Mouse (Mus musculus) forebrain, embryonic 10.5 days (tissue): ENCODE results near the gene Usp45. TPM values are rescaled to one million over a fixed set of nuclear protein-coding genes. Genes with fewer than 3 reads are reported as not detected.

Experiments
- DNase-seq: peaks from one replicate; pipeline ENCODE4 v3.0.0-alpha.2; 2017; ENCODE audit warnings: low spot score; ENCODE audit errors: extremely low spot score
- H3K27ac ChIP-seq: fragments of 300-500 bp; sonication (generic); 2 replicates; pipeline ENCODE4 v1.5.1; 2016; ENCODE audit warnings: mild to moderate bottlenecking
- H3K27me3 ChIP-seq: fragments of 300-500 bp; sonication (generic); 2 replicates; pipeline ENCODE4 v1.6.1; 2016; ENCODE audit warnings: mild to moderate bottlenecking; ENCODE audit not compliant: poor library complexity, severe bottlenecking
- H3K36me3 ChIP-seq: fragments of 300-500 bp; sonication (generic); replicated peaks from 2 replicates; pipeline ENCODE4 v1.6.1; 2016; ENCODE audit warnings: mild to moderate bottlenecking, moderate library complexity
- H3K4me1 ChIP-seq: fragments of 300-500 bp; sonication (generic); 2 replicates; pipeline ENCODE4 v1.6.1; 2016
- H3K4me3 ChIP-seq: fragments of 300-500 bp; sonication (generic); 2 replicates; pipeline ENCODE4 v1.5.1; 2016; ENCODE audit warnings: mild to moderate bottlenecking, moderate library complexity
- H3K9me3 ChIP-seq: fragments of 300-500 bp; sonication (generic); 2 replicates; pipeline ENCODE4 v1.6.1; 2016; ENCODE audit warnings: mild to moderate bottlenecking, moderate library complexity
- WGBS: fragments of 180-500 bp; shearing (Covaris S2); methylation state at CpG from one replicate; pipeline ENCODE4 v1.1.7; 2016; 5-methylcytosine and 5-hydroxymethylcytosine counted together
- polyA plus RNA-seq: library from polyadenylated mRNA; unstranded; fragments of >200 nt; fragmentation: Nextera tagmentation; extraction: Ambion mirVana; gene quantifications from 2 replicates; pipeline ENCODE4 v1.2.1, GENCODE M21; 2016

Gene Usp45
- polyA plus RNA-seq, 1 experiment from 2014 or later, result 12.0 TPM

- Histone ChIP-seq H3K9me3 (no peaks in the 10 kb centered on the region), H3K4me1 (peaks cover 8% of the 10 kb centered on the region), H3K27me3 (no peaks in the 10 kb centered on the region), H3K4me3 (peak overlapping the region; percentile 68), H3K36me3 (peaks cover 2% of the 10 kb centered on the region; the same call in 1 of the 2 replicates), H3K27ac (peak overlapping the region; percentile 81)
- no peak for DNase-seq
- 19% methylated on average over 14 of the region's 14 CpGs for WGBS
Measured at GRCm38 (mm10) chr4:21766171-21766862, 639 bp upstream of the Usp45 start.

GRCm38 (mm10) chr4:21771064-21771463, 4.1 kb downstream of the Usp45 start:
- Histone ChIP-seq H3K4me3 (no peak overlapping the region), H3K4me1 (peaks cover 6% of the 10 kb centered on the region), H3K27me3 (no peaks in the 10 kb centered on the region), H3K27ac (no peak overlapping the region), H3K9me3 (no peaks in the 10 kb centered on the region), H3K36me3 (no peaks in the 10 kb centered on the region)
- WGBS, result 85% methylated on average over 1 of the region's 1 CpGs
- no peak for DNase-seq

- Histone ChIP-seq H3K27ac (no peak overlapping the region), H3K4me3 (no peak overlapping the region), H3K4me1 (peaks cover 3% of the 10 kb centered on the region; the same call in 1 of the 2 replicates), H3K27me3 (no peaks in the 10 kb centered on the region), H3K9me3 (no peaks in the 10 kb centered on the region), H3K36me3 (no peaks in the 10 kb centered on the region)
- no peak for DNase-seq
- WGBS, result 96% methylated on average over 1 of the region's 1 CpGs
Measured at GRCm38 (mm10) chr4:21772306-21772705, 5.3 kb downstream of the Usp45 start.

DNA sequence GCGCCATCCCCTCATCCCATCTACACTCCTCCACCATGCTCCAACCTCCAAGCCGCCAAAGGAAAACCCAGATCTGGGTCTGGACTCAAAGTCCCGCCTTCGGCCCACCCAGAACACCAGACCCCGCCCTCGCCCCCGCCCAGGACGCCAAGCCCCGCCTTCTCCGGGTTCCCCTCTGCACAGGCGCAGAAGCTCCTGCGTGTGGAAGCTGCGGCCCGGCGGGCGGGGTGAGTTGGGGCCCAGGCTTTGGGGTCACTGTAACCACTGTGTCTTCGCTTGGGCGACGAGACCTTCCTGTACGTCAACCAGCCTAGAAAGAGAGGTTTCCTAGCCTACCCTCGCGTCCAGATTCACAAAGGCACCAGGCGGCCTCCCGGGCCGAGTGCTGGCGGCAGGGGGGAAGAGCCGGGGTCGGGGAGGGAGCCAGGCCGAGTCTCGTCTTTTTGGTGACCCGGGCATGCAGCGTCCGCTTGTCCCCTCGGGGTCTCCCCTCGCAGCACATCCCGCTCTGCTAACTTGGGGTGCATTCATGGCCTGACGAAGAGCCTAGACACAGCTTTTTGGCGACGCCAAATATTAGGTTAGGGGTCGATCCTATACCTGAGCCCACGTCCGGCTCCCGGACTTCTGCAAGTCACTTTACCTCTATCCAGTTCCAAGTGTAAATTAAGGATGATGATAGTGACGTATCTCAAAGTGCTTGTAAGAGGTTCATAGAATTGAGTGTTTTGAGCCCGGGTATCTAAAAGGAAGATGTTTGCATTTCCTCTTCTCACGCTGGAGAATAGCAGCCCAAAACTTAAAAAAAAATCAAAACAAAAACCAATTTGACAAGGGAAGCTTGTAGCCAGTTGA, 9.4 kb downstream of the Usp45 start:
- H3K27ac ChIP-seq, result peak overlapping the region; percentile 94
- peak overlapping the region; percentile 85 for H3K4me3 ChIP-seq
- WGBS, result under 1% methylated on average over 46 of the region's 46 CpGs
- DNase-seq, result peak; percentile 97
- H3K36me3 ChIP-seq, result peaks cover 10% of the 10 kb centered on the region
- H3K27me3 ChIP-seq, result no peaks in the 10 kb centered on the region
- H3K9me3 ChIP-seq, result no peaks in the 10 kb centered on the region
- H3K4me1 ChIP-seq, result peaks cover 6% of the 10 kb centered on the region; the same call in 1 of the 2 replicates

DNA sequence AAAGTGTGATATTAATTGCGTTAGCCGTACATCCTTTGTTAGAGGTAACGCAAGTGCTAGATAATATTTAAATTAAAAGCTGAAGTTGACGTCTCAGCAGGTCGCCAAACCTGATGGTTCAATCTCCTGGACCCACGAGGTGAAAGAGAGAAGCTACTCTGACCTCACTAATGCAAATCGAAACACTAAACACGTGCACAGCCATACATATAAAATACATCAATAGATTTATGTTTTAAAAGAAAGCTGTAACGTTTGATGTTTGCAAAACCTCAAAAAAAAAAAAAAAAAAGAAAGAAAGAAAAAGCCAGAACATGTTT, 9.9 kb downstream of the Usp45 start:
- 16% methylated on average over 9 of the region's 9 CpGs for WGBS
- peak overlapping the region; percentile 85 for H3K4me3 ChIP-seq
- no peaks in the 10 kb centered on the region for H3K27me3 ChIP-seq
- H3K4me1 ChIP-seq, result peaks cover 6% of the 10 kb centered on the region; the same call in 1 of the 2 replicates
- peak overlapping the region; percentile 94; the same call in 1 of the 2 replicates for H3K27ac ChIP-seq
- DNase-seq, result no peak
- H3K36me3 ChIP-seq, result peaks cover 16% of the 10 kb centered on the region
- no peaks in the 10 kb centered on the region for H3K9me3 ChIP-seq

DNA sequence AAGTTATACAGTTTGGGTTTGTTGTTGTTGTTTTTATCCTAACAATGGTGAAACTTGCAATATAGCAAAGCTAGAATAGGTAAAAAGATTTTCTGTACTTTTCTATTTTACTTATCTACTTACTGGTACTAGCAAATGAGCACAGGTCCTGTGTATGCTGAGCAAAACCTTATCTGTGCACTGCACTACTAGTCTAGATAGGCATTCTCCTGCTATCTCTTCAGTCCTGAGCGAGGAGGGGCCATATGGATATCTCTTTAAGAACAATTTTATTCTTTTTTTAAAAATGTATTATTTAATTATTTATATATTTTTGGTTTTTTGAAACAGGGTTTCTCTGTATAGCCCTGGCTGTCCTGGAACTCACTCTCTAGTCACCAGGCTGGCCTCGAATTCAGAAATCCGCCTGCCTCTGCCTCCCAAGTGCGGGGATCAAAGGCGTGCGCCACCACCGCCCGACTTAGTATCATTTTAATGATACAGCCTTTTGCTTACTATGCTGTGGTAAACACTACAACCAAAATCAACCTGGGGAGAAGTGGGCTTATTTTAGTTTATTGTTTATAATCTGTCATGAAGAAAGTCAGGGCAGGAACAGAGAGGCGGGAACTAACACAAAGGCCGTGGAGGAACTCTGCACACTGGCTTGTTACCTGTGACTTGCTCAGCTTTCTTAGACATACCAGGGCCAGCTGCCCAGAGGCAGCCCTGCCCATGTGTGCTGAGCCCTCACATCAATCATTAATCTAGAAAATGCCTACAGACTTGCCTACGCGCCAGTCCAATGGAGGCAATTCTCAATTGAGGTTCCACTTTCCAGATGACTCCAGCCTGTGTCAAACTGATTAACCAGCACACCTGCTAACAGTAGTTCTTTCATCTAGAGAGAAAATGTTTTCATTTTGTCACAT, 14.1 kb downstream of the Usp45 start:
- 95% methylated on average over 12 of the region's 12 CpGs for WGBS
- peaks cover 55% of the 10 kb centered on the region for H3K36me3 ChIP-seq
- DNase-seq, result no peak
- no peak overlapping the region for H3K27ac ChIP-seq
- no peaks in the 10 kb centered on the region for H3K27me3 ChIP-seq
- no peaks in the 10 kb centered on the region for H3K9me3 ChIP-seq
- no peak overlapping the region for H3K4me3 ChIP-seq
- H3K4me1 ChIP-seq, result peaks cover 6% of the 10 kb centered on the region; the same call in 1 of the 2 replicates

GRCm38 (mm10) chr4:21786268-21786667, 19.3 kb downstream of the Usp45 start:
- Histone ChIP-seq H3K4me3 (no peak overlapping the region), H3K36me3 (peaks cover 81% of the 10 kb centered on the region), H3K27ac (no peak overlapping the region), H3K4me1 (no peaks in the 10 kb centered on the region), H3K27me3 (no peaks in the 10 kb centered on the region), H3K9me3 (no peaks in the 10 kb centered on the region)
- DNase-seq, result no peak
- 95% methylated on average over 12 of the region's 12 CpGs for WGBS

DNA sequence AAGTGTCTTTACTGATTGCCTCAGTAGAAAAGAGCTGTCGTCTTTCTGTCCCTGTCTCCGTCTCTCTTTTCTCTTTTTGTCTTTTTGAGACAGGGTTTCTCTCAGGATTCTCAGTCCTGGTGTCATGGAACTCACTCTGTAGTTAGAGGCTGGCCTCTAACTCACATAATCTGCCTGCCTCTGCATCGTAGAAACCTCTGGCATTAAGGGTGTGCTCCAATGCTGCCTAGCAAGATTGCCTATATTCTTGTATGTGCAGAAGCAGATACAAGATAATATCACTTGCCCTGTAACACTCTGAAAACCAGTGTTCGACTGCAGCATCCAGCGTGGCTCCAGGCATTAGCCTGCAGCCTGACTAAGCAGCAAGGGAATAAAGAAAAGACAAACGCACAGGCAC, 21.9 kb downstream of the Usp45 start:
- no peak overlapping the region for H3K27ac ChIP-seq
- no peaks in the 10 kb centered on the region for H3K4me1 ChIP-seq
- H3K4me3 ChIP-seq, result no peak overlapping the region
- WGBS, result 88% methylated on average over 6 of the region's 6 CpGs
- H3K9me3 ChIP-seq, result no peaks in the 10 kb centered on the region
- H3K36me3 ChIP-seq, result peaks cover 72% of the 10 kb centered on the region
- no peak for DNase-seq
- H3K27me3 ChIP-seq, result no peaks in the 10 kb centered on the region

DNA sequence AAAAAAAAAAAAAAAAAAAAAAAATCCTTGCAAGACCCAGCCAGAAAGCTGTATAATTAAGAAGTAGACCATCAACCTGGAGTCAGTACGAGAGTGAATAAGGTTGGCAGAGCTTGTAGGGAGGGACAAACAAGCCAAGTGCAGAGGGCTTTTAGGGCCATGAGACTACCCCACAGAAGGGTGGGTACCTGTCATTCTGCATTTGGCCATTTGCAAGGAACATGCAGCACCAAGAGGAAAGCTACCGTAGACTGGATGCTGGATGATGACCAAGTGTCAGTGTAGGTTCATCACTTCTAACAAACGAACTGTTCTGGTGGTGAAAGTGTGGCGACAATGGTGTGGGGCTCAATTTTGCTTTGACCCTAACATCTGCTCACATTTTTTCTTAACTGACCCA, 22.9 kb downstream of the Usp45 start:
- Histone ChIP-seq H3K4me3 (no peak overlapping the region), H3K9me3 (no peaks in the 10 kb centered on the region), H3K36me3 (peaks cover 63% of the 10 kb centered on the region), H3K27me3 (no peaks in the 10 kb centered on the region), H3K4me1 (no peaks in the 10 kb centered on the region), H3K27ac (no peak overlapping the region)
- DNase-seq, result no peak
- WGBS, result 91% methylated on average over 4 of the region's 4 CpGs

- H3K9me3 ChIP-seq, result no peaks in the 10 kb centered on the region
- WGBS, result 83% methylated on average over 3 of the region's 3 CpGs
- no peak overlapping the region for H3K4me3 ChIP-seq
- H3K36me3 ChIP-seq, result peaks cover 39% of the 10 kb centered on the region
- H3K27ac ChIP-seq, result no peak overlapping the region
- no peak for DNase-seq
- no peaks in the 10 kb centered on the region for H3K27me3 ChIP-seq
- H3K4me1 ChIP-seq, result no peaks in the 10 kb centered on the region; the same call in 1 of the 2 replicates
Measured at GRCm38 (mm10) chr4:21793631-21794030, 26.7 kb downstream of the Usp45 start.

GRCm38 (mm10) chr4:21801013-21801412, 34.1 kb downstream of the Usp45 start:
- DNase-seq, result no peak
- Histone ChIP-seq H3K36me3 (peaks cover 66% of the 10 kb centered on the region), H3K4me3 (no peak overlapping the region), H3K4me1 (no peaks in the 10 kb centered on the region; the same call in 1 of the 2 replicates), H3K27ac (no peak overlapping the region), H3K27me3 (no peaks in the 10 kb centered on the region), H3K9me3 (no peaks in the 10 kb centered on the region)
- 96% methylated on average over 1 of the region's 1 CpGs for WGBS

DNA sequence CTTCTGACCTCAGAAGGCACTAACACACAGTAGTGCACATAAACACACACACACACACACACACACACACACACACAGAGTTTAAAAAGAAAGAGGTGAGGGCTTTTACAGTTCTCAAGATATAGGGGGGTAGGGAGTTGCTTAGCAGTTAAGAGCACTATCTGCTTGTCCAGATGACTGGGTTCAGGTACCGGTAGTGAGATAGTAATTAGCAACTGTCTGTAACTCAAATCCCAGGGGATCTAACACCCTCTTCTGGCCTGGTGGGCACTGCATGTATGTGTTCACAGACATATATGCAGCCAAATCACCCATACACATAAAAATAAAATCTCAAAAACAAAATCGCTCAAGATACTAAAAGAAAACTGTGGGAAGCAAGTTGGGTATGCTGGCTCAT, 34.7 kb downstream of the Usp45 start:
- DNase-seq, result no peak
- H3K27ac ChIP-seq, result no peak overlapping the region
- H3K27me3 ChIP-seq, result no peaks in the 10 kb centered on the region
- 91% methylated on average over 2 of the region's 2 CpGs for WGBS
- H3K36me3 ChIP-seq, result peaks cover 69% of the 10 kb centered on the region
- H3K4me1 ChIP-seq, result no peaks in the 10 kb centered on the region; the same call in 1 of the 2 replicates
- H3K4me3 ChIP-seq, result no peak overlapping the region
- no peaks in the 10 kb centered on the region for H3K9me3 ChIP-seq
